Mouse (Mus musculus) c-Kit-negative CD71-positive TER-119-positive erythroid progenitor cells, embryonic 14.5 days (primary cell): ENCODE data around the gene Sclt1.

Source experiments
- DNase-seq: peaks from one replicate; pipeline ENCODE4 v3.0.0-alpha.2; 2013; ENCODE audit warnings: low read depth, low spot score

Gene Sclt1

GRCm38 (mm10) chr3:41586917-41587316, 155.4 kb downstream of the Sclt1 start:
- no peak for DNase-seq

- no peak for DNase-seq
Measured at GRCm38 (mm10) chr3:41586330-41586729, 156.0 kb downstream of the Sclt1 start.

- DNase-seq: no peak
Measured at GRCm38 (mm10) chr3:41585548-41585947, 156.8 kb downstream of the Sclt1 start.

- DNase-seq: no peak
Measured at GRCm38 (mm10) chr3:41583621-41584020, 158.7 kb downstream of the Sclt1 start.

- DNase-seq: no peak
Measured at GRCm38 (mm10) chr3:41583092-41583491, 159.2 kb downstream of the Sclt1 start.

- no peak for DNase-seq
Measured at GRCm38 (mm10) chr3:41582256-41582655, 160.1 kb downstream of the Sclt1 start.

- no peak for DNase-seq
Measured at GRCm38 (mm10) chr3:41581436-41581835, 160.9 kb downstream of the Sclt1 start.

GRCm38 (mm10) chr3:41580401-41581323, 161.7 kb downstream of the Sclt1 start:
- DNase-seq: no peak

- no peak for DNase-seq
Measured at GRCm38 (mm10) chr3:41579873-41580272, 162.4 kb downstream of the Sclt1 start.

GRCm38 (mm10) chr3:41577240-41577639, 165.1 kb downstream of the Sclt1 start:
- DNase-seq: no peak
